Mouse (Mus musculus) cerebellum, postnatal 25 days (tissue): ENCODE results near the gene Gm47996.
"Not testable (repeated sequence)": the region's sequence is repeated elsewhere in the genome, so short reads cannot be mapped to it uniquely, and the experiment has no call there.

Source experiments
- DNase-seq, 2 experiments: peaks; one replicate each; pipeline ENCODE4 v3.0.0; 2021; ENCODE audit warnings: mixed read lengths in 2 of 2

Gene Gm47996

DNA sequence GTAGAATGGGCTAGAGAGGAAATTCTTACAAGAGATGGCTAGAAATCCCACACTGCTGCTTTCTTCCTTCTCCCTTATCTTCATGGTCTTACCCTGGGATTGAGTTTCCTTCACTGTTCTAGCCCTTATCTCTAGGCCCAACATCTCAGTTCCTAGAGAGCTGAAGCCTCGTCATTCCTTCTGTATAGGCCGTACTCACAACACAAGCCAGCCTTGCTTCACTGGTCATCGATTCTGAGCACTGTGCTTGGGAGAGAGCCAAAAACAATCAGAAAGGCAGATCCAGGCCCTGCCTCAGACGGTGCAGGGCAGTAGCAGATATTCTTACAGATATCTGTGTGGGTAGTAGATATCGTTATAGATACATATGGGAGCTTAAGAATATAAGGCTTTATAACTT lies 1.4 kb upstream of the Gm47996 start:
- DNase-seq = not testable (repeated sequence)

DNA sequence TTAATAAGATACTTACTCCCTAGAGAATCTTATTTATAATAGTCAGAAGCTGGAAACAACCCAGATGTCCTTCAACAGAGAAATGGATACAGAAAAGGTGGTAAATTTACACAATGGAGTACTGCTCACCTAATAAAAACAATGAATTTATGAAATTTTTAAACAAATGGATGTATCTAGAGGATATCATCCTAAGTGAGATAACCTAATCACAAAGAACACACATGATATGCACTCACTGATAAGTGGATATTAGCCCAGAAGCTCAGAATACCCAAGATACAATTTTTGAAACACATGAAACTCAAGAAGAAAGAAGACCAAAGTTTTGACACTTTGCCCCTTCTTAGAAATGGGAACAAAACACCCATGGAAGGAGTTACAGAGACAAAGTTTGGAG lies 987 bp upstream of the Gm47996 start:
- not testable (repeated sequence) for DNase-seq

DNA sequence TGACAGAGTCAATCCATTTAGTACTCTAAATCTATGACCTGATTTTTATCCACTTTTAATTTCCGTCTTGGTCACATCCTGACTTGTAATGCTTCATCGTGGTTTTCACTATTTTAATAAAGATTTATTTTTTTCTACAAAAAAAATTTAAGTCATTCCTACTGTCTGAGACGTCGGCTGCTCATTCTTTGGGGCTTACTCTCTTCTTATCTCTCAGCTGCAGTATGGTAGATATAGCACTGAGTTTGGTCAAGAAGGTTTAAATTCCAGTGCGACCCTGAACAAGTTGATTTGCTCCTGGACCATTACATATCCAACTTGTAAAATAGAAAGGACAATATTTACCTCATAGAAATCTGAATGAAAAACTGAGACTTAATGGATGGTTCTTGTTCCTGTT lies 1.7 kb downstream of the Gm47996 start:
- not testable (repeated sequence) for DNase-seq

DNA sequence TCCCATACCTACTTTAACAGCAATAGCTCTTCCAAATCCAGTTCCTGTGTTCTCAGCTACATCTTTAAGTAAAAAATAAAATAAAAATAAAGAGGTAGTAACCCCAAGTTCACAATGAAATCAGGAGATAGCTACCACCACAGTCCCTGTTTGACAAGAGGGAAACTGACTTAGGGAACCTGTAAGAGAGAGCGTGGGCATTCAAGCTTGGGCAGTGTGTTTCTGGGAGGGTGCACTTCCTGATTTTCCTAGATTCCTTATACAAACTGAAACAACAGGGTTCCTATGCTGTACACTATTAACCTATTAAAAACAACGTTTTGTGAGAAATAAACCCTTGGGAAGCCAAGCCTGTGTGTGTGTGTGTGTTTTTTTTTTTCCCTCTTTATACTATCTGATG lies 4.9 kb downstream of the Gm47996 start:
- DNase-seq = no peak

DNA sequence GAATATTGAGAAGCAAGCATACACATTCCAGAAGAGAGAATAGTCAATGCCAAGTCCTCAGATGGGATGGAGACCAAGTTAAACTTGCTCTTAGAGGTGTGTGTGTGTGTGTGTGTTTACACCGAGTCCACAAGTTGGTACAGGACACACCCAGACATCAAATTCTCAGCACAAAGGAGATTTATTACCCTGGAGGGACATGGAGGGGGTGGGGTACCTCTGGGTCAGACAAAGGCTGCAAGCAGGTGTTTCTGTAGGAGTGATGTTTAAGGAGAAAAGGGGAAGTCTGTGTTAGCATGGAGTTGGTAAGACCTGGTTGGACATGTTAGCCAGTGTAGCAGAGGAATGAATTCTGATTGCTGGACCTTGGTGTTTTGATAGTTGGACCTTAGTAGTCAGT lies 6.1 kb downstream of the Gm47996 start:
- DNase-seq = no peak

DNA sequence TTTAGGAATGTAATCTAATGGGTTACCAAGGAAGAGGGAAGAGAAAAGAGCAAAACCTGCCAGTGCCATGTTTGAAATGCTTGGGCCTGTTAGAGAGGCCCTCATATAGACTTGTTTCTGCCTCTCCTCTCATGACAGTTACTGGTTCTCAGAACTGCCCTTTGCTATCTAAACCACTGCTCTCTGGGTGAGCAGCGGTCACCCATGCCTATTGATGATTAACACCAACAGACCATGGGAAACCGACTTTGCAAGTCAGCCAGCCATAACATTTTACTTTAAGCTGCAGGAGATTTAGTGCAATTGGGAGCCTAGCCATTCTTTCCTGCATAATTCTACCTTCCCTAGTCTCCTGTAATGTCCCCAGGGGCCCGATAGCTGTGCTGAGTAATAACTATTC lies 6.5 kb downstream of the Gm47996 start:
- DNase-seq = no peak

DNA sequence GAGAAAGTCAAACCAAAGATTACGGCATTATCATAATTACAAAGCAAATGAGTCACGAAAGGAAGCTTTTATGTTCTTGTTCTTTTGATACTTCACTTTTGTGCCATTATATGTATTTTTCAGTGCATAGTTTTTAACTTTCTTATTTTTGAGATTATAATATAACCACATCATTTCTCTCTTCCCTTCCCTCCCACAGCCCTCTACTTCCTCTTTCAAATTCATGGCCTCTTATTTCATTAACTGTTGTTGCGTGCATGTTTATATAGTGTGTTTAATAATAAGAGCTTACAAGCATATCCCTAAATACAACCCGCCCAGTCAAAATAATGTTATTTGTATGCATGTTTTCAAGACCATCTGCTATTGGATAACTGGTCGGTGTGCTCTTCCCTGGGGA lies 9.1 kb downstream of the Gm47996 start:
- DNase-seq = no peak

DNA sequence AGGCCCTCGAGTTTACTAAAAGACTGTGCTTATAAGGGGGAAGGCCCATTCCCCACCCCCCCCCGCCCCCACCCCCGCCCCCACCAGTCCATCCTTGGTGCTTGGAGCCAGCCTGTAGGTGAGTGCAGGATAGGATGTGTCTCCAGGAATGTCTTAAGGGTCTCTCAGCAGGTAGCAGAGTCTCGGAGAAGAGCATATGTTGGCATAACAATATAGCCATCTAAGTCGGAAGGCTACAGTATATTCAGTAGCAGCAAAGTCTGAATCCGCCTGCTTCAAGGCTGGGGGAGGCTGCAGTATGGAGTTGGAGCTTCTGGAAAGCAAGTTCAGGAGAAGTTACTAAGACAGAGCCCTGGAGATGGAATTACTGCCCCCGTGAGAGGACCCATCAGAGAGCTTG lies 10.2 kb downstream of the Gm47996 start:
- DNase-seq = no peak

DNA sequence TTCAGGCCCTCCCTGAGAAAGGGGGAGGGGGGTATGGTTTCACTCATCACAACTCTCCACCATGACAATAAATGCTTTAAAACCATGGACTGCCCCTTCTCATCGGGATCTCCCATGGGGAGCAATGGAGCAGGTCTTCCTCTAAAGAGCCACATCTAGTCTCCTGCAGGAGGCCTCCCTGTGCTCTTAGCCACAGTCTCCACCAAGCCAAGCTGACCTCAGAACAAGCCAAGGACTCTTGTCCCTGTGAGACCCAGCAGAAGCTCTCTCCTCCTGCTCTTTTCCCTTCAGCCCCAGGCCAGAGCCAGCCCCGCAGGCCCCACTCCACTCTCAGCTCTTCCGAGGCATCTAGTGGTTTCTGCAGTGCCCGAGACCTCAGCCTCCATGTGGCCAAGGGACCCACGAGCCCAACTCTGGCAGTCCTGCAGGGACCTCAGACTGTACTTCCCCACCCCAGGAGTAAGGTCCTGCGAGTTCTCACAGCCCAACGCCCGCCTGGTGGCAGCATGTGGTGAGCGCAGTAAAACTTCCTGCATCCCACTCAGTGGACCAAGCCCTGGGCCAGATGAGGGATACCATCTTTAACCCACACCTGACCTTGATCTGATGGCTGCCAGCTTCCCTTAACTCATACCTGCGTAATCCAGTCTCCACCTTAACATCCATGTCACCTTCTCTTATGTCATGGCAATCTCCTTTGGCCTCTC lies 12.8 kb downstream of the Gm47996 start:
- DNase-seq = no peak

DNA sequence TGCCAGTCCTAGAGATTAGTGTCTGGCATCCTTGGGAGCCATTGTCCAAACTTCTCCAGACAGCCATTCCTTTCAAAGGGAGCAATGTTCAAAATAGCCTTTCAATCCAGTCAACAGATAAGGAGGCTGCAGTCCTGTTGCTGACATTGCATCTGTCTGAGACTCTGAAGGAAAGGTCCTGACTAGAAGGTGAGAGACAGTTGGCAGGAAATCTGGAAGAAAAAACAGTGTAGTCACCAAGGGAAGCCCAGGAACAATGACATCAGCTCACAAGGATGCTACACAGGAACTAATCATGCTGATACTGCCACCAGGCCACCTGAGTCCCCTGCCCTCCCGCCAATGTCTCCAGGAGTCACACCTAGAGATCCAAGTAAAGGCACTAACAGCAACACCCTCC lies 13.4 kb downstream of the Gm47996 start:
- no peak for DNase-seq

DNA sequence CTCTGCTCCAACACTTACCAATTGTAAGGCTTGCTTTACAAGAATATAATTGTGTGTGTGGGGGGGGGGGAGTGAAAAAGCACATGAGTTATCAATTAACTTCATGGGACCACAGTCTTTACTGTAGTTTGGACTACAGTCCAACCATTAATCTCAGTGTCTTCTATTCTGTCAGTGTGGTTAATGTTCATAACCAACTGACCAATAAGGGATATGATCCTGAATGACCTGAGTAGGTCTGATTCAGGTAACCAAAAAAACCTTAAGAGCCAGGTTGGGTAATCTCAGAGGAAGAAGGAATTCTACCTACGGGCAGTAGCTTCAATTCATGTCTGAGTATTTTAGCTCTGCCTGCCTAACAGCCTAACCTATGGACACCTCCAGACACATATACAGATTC lies 14.6 kb downstream of the Gm47996 start:
- no peak for DNase-seq

DNA sequence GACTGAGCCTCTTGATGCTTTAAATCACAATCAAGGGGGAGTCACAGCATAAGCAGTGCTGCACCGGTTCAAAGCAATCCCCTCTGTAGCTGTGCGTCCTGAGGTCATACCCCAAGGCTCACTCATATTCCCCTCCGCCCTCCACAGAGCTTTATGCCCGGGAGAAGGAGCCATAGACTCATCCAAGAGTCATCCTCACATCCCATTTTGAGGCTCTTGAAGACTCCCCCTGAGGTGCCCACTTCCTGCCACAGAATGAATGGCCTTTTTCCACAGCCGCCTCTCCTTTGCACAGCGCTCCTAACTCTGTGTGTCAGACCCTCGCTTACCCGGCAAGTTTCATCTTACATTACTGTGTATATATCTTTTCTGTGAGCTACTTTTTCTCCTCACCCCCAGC lies 17.6 kb downstream of the Gm47996 start:
- DNase-seq = no peak

DNA sequence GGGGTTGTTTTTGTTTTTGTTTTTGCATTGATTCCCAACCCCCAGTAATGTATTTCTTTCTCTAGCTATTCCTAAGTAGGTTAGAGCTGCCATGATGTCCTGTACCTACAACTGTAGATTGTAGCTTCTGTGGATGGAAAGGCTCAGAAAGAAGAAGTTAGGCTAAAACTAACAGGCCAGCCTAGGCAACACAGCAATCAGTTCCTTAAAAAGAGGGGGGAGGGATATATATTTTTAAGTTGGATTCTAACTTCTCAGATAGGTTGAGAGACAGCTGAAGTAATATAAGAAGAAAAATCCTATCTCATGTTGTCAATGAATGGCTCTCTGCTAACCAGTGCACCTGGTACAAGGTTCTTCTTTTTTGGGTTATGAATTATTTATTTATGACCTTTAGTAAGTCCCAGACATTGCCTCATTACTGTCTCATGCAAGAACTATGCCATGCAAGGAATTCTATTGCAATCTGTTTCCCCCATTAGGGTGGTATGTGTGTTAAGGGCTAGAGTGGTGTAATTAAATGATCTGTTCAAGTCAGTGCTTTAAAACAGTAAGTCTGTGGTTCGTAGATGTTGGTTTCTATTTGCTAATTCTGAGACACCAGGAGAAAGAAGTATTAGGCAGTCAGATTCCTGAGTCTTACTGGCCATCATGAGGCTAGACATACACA lies 18.5 kb downstream of the Gm47996 start:
- DNase-seq = no peak

DNA sequence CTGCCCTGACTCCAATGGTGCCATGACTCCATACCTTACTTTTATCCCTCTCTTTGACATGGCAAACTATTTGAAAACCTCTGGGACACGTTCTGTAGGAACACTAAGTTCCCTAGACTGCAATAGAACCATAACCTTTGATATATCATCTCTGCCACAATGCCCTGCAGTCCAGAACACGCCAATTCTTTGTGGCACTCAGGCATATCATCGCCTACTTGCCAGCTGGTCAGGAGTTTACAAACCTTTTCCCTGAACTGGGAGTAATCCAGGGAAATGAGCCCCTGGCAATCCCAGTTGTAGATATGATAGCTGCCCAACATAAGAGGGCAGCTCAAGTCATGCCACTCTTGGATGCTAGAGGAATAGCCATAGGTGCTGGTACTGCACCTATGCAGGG lies 22.4 kb downstream of the Gm47996 start:
- DNase-seq = no peak

DNA sequence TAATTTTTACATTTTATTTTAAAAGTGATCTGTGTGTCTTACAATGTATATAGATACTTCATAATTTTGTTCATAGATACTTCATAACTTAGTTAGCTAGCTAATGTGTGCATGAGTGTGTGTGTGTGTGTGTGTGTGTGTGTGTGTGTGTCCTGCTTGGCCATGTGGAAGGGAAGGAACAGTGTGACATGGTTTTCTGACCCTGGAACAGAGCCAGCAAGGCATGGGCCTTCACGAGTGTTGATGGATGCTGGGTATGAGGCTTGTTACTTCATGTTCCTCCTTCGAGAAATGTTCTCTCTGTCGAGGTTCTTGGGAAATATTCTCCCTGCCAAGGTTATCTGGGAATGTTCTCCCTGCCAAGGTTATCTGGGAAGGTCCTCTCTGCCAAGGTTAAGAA lies 23.8 kb downstream of the Gm47996 start:
- DNase-seq = no peak

DNA sequence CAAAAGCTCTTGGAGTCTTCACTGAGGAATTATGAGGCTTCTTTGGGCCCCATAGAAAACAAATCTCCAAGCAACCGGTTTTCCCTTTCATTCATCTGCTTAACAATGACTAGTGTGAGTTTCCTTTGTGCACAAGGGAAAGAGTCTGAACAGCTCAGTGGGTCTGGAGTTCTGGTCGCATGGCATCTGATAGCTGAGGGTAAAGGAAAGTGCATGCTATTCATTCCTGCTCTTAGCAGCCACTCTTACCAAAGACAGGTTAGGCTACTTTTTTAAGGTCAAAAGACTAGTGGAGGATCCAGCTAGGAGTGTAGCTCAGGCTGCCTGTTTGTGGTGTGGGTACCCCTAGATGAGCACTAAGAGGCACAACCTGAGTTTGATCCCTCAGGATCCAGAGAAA lies 25.6 kb downstream of the Gm47996 start:
- no peak for DNase-seq

DNA sequence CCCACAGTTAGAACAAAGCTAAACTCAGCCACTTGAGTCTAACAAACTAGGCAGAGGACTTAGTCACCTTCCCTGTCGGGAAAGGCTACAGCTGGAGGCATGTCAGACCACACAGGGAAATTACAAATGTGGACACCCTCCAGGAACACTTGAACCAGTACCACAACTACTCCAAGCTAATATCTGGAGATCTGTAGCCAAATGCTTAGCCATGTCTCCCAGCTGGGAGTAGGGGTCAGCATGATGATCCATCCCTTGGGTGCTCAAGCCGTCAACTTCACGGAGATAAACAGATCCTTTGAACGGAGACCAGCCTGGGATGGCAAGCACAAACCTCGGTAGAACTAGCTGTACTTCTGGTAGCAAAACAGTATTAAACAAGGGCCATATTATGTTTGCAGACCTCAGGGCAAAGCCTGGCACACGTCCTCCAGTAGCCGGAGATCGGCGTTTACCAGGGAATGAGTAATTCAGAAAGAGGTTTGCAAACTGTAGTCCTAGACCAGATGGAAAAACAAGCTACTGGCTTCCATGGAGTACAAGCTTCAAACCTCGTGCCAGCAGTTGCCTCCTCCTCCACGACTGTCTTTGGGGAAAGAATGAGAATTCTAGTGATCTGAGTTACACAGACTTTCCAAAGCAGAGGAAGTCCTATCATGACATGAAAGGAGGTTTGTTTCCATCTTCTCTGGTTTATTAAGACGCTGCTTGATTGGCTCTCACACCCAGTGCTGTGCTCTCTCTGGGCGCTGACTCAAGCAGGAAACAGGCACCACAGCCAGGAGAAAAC lies 26.4 kb downstream of the Gm47996 start:
- DNase-seq = no peak

DNA sequence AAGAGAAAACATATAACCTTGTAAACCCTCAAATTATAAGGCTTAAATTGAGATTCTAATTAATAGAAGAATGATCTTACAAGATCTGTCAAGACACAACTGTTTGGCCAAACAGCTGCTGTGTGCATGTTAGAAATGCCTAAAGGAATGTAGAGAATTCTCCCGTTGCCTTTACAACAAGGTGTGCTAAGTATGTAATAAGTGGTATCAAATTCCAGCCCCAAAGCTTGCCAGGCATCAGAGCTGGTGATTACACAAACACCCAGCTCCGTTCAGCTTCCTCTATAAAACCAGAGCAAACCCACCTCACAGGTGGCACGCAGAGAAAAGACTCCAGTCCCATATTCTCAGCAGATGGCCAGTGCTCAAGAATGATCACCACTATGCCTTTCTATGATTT lies 27.8 kb downstream of the Gm47996 start:
- DNase-seq = no peak

DNA sequence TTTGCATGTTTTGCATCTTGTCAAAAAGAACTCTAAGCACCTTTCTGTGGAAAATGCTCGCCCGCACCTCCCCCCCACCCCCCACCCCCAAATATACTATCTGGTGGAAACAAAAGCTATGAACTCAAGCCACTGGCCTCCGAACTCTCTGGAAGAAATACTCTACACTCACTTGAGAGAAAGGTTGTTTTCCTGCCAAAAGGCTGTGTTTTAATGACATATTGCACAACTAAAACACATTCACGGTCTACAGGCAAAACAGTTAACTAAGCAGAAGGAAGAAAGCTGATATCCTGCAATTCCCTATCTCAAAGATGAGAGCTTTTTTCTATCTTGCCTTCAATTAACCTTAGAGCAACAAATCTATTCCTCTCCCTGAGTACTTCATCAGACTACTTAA lies 33.4 kb downstream of the Gm47996 start:
- no peak for DNase-seq

DNA sequence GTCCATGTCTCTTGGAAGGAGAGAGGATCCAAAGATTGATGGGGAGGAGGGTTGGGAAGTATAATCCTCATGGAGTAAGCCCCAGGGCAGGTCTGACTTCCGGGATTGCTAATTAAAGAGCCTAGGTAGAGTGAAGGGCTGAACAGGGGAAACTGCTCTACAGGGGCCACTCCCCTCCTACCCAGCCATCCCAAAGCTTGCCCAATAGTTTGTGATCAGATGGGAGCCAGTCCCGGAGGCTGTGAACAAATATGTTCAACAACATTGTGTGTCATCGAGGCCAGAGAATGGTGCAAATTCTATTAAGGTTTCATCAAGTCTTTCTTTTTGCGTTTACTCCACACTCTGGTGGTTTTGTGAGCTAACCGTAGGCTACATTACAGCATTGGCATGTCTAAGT lies 34.1 kb downstream of the Gm47996 start:
- no peak for DNase-seq

DNA sequence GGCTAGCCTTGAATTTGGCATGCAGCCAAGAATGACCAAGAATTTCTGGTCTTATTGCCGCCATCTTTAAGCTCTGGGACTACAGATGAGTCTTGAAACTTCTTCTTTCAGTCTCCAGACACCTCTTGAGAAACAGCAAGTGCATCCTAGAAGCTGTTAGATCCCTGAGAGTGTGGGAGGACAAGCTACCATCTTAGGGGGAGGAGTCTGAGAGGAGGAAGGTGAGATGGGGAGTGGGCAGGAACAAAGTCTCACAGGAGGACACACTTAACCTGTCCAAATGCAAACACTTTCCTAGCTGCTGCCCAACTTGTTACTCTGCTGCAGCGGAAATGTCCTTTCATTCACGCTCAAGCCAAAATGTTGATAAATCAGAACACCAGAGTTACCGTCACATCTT lies 34.8 kb downstream of the Gm47996 start:
- DNase-seq = no peak

DNA sequence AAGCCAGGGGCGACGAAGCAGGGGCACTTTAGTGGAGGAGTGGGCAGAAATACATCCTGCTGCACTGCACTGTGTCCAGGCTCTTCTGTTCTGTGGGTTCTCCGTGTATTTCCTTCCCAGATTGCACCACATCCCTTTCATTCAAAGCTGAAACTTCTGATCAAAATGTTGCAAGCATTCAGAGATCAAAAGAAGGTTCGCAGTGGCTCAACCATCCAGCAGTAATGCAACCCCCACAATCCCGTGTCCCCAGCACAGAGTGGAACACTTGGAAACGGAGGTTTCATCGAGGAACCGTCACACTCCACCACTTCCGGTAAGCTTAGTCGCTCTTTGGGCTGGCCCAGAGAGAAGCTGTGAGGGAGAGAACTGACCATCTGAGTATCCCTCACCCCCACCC lies 35.2 kb downstream of the Gm47996 start:
- no peak for DNase-seq

DNA sequence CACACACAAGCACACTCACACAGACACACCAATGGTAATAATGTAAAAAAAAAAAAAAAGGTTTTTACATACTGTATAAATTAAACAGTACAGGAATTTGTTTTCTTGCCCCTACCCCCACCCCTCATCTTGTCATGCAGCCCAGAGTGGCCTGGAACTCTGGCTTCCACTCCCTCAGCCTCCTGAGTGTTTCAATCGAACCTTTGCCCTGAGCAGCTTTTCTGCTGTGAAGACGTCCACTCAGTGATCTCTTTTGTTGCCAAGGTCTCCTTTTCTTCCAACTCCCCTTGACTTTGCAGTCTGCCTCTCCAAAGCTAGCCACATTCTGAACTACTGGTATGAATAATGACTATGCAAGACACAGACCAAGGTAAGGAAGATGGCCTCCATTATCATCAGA lies 35.9 kb downstream of the Gm47996 start:
- DNase-seq = no peak

DNA sequence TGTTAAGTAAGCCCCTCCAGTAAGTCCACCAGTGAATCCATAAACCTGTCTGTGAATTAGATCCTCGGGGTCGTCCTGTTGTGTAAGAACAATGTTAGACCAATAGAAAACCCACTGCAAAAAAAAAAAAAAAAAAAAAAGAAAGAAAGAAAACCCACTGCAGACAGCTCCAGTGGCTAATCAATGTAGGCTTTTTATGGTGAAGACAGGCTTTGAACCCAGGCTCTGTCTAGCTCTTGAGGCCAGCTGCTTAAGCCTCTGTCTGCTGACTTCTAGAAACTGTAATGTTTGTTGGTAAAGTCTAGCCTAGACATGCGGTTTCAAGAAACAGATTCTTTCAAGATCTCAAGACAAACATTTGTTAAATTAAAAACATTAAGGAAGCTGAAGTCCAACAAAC lies 40.2 kb downstream of the Gm47996 start:
- no peak for DNase-seq
